Mouse (Mus musculus) left cerebral cortex, adult 8-10 months (tissue): ENCODE data around the gene Fis1. TPM values are rescaled to one million over a fixed set of nuclear protein-coding genes. Genes with fewer than 3 reads are reported as not detected.
A peak's percentile ranks its signal among the peaks of the same experiment; 100 is the strongest.
"Not testable (repeated sequence)": the region's sequence is repeated elsewhere in the genome, so short reads cannot be mapped to it uniquely, and the experiment has no call there.

Source experiments
- DNase-seq, 2 experiments: peaks; one replicate each; pipeline ENCODE4 v3.0.0; 2022; ENCODE audit warnings: low spot score in 2 of 2
- total RNA-seq, 4 experiments: library from RNA; stranded (reverse); gene quantifications; 2 replicates each; pipeline ENCODE4 v1.2.4; 2022

The Fis1 gene
- 100 to 1,000 TPM; 256 to 283 (median 275) TPM for total RNA-seq

- DNase-seq: peak; percentile 83 to 95
These were observed at the start of gene Fis1 for GRCm38 (mm10) chr5:136953015-136953414. Gene Fis1, plus strand, starts transcription at chr5:136953275.

DNA sequence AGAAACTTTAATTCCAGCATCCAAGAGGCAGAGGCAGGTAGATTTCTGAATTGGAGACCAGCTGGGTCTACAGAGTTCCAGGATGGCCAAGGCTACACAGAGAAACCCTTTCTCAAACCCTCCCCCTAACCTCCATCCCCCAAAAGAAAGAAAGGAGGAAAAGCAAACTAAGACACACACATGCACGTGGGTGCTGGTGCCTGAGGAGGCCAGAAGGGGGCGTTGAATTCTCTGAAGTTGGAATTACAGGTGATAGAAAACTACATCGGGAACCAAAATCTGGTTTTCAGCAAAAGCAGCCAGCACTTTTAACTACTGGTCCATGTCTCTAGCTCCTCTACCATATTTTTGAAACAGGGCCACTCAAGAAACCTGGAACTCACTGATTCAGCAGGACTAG, 48.5 kb upstream of the Fis1 start:
- DNase-seq: no peak

GRCm38 (mm10) chr5:136905630-136906029, 47.4 kb upstream of the Fis1 start:
- no peak for DNase-seq

DNA sequence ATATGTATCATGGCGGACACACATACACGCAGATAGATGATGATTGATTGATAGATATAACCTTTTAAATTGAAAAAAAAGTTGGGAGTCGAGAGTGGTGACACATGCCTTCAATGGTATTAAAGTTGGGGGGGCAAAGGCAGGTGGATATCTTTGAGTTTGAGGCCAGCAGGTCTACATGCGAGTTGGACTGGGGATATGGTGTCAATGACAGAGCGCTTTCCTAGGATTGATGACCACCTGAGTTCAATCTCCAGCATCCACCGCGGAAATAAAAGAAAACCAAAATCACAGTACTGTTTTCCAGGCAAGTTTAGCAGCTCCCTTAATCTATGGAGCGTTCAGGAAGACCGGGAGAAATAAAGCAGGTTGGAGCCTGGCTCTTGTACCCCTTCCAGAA, 45.5 kb upstream of the Fis1 start:
- DNase-seq: no peak

- DNase-seq: peak; percentile 91 to 92
These were observed 44.9 kb upstream of the Fis1 start, which contains the start of gene Ift22 for GRCm38 (mm10) chr5:136907991-136908857. Gene Ift22, plus strand, starts transcription at chr5:136908150.

GRCm38 (mm10) chr5:136914183-136914582, 38.9 kb upstream of the Fis1 start:
- DNase-seq: no peak

- no peak for DNase-seq
These were observed 35.3 kb upstream of the Fis1 start for GRCm38 (mm10) chr5:136917613-136918242.

DNA sequence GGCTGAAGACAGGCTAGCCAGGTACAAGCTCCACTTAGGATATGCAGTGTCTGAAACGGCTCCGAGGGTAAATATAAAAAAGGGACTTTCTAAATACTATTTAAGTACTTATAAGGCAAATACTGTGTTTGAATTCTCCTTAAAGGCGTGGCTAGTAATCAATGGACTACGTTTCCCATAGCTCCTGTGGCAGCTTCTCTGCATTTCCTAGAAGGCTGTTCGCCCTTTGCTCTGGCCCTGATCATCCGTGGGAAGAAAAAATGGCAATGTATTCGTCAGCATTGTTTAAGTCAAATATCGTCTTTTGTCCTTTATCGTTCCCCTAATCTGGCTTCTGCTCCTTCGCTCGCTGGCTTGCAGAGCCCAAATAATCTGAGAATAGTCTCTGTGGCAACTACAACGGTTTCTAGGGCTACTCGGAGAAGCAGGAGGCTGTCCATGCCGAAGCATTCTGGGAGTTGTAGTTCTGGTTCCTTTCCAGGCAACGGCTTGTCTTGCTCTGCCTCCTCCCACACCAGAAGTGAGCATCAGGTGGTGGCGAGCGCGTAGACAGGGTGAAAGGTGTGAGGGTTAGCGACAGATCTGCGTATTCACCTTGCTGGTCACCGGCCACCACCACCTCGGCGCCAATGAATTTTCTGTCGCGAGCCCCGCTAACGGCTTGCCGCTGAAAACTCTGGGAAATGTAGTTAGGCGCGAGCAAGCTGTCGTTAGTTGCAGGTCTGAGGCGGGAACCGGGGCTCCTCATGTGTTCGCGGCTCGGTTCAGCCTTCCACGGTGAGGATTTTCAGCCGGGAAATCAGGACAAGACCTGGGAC, 34.2 kb upstream of the Fis1 start:
- DNase-seq: peak; percentile 73 to 82

DNA sequence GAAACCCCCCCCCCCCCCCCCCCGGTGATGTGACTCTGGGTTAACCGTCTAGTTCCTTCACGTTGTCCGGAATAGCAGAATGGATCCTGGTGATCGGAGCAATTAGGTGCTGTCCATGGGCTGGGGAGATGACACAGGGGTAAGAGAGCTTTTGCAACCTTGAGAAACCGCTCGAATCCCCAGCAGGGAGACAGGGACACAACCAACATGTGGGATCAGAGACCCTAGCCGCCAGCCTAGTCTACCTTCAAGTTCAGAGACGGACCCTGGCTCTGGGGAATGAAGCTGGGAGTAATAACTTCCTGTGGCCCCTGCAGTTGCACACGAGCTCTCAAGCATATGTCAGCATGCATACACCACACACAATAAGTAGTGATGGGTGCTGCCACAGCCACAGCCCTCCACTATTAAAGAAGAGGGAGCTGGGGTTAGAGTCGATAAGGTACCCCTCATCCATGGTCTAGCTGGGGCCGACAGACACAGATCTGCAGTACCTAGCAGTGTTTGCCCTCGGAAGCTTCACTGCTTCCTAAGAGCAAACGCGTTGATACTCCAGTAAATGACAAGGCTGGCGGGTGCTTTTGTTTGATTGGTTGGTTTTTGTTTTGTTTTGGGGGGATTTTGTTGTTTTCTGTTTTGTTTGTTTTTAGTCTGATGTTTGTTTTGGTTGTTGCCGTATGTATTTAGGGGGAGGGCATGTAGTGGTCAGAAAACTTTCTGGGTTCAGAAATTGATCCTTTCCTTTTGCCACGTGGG, 33.4 kb upstream of the Fis1 start:
- DNase-seq: no peak

- no peak for DNase-seq
These were observed 30.2 kb upstream of the Fis1 start for GRCm38 (mm10) chr5:136922830-136923229.

- DNase-seq: no peak
These were observed 29.2 kb upstream of the Fis1 start for GRCm38 (mm10) chr5:136923751-136924478.

DNA sequence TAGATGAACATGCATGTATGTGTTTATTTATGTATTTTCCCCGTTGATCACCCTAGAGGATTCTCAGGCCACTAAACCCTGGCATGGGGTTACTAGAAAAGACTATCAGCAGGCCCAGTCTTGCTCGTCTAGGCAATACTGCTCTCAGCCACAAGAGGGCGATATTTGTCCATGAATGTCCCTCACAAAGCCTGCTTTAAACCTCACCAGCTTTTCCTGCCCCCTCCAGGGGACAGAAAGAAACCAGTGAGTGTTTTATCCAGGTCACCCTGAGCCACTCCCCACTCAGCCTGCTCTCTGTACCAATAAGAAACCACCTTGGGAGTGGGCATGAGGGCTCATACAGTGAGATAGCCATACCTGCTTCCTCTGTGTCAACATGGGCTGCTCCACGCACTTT, 24.0 kb upstream of the Fis1 start:
- DNase-seq: peak; percentile 57 to 75

GRCm38 (mm10) chr5:136931896-136932295, 21.2 kb upstream of the Fis1 start:
- DNase-seq: no peak

GRCm38 (mm10) chr5:136932956-136933355, 20.1 kb upstream of the Fis1 start:
- DNase-seq: no peak

- DNase-seq: no peak
These were observed 19.1 kb upstream of the Fis1 start for GRCm38 (mm10) chr5:136933930-136934329.

DNA sequence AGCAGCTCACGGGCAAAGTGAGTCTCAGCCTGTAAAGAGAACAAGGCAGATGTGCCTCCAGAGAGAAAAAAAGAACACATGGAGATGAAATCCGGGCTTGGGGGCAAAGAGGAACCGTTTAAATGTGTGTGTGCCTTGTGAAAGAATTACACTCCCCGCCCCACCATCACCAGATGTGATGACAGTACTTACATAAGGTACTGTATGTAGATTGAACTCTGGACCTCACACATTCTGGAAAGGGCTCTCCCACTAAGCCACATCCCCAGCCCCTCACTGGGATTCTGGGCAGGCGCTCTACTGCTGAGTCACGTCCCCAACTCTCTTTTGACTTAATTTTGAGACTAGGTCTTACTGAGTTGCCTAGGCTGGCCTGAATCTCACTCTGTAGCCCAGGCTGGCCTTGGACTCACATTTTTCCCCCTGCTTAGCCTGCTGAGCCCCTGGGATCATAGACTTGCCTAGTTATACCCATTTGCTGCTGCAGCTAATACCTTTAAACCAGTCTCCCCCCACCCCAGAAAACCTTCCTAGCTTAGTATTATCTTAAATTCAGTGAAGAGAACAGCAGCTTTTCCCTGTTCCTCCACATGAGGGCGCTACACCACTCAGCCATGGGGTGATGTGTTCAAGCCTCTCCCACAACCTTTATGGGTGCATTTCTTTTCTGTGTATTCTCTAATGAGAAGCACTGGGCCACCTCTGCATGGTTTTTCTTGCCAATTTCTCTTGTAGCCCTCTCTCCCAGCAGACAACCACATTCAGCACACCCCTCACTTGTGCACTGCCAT, 17.0 kb upstream of the Fis1 start:
- DNase-seq: no peak

DNA sequence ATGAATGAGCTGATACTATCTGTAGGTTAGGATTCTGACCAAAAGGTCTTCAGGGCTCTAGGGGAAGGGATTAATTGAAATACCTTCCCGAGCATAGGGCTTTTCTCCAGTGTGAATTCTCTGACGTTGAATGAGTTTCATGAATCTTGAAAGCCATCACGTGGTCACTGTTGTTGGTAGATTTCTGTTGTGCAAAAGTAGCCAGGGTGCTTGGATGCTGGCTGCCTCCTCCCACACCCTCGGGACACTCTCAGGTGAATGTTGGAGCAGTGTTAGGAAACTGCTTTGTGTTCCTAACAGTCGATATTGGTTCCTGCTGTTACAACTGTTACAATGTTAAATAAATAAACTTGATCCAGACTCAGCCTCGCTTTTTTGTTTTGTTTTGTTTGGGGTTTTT, 16.3 kb upstream of the Fis1 start:
- DNase-seq: no peak

GRCm38 (mm10) chr5:136937621-136938020, 15.5 kb upstream of the Fis1 start:
- DNase-seq: no peak

DNA sequence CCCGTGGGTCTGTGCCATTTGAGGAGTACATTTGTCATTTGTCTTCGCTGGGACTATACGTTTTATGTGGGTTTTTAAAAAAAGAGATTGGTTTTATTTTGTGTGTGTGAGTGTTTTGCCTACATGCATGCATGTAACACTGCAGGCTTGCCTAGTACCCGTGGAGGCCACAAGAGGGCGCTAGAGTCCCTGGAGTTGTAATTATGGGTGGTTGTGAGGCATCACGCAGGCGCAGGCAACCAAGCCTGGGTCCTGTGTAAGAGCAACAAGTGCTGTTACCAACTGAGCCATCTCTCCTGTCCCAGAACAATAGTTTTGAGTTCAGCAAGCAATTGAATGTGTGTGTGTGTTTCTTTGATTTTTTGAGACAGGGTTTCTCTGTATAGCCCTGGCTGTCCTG, 13.8 kb upstream of the Fis1 start:
- DNase-seq: no peak

DNA sequence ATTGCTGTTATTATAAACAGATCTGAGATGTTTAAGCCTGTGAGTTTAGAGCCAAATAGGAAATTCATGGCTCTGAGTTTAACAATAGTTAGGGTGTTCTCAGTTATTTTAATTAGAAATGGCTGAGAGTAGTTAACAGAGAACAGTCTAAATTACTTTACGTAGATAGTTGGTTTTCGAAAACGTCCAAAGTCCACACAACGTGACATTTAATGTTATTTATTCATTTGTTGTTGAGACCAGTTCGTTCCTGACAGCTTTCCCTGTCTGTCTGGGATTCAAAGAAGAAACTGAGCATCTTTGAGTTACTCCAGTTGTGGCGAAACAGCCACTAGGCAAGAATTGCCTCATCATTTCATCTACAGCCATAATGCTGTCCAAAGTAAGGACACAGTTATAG, 13.0 kb upstream of the Fis1 start:
- DNase-seq: not testable (repeated sequence)
